Mouse (Mus musculus) MEL (cell line): ENCODE measurements around the gene Fam169b.

Experiments
- CHD2 ChIP-seq: IDR thresholded peaks from 2 replicates; pipeline ENCODE4 v1.6.1; 2011; ENCODE audit warnings: low read length, improper control_type of control experiment
- CTCF ChIP-seq, 3 experiments: IDR thresholded peaks in 2 of 3; conservative IDR thresholded peaks in 1 of 3; 2 replicates each; pipeline ENCODE4 v1.5.1; 2011 to 2012; ENCODE audit warnings: low read length in 3 of 3, low read depth in 2 of 3, mild to moderate bottlenecking in 2 of 3, improper control_type of control experiment in 1 of 3, inconsistent platforms in 1 of 3, mixed read lengths in 1 of 3, moderate library complexity in 1 of 3; ENCODE audit not compliant: control insufficient read depth in 1 of 3, insufficient read depth in 1 of 3, poor library complexity in 1 of 3, severe bottlenecking in 1 of 3
- EP300 ChIP-seq, 2 experiments: IDR thresholded peaks; 2 replicates each; pipeline ENCODE4 v1.6.1; 2011; ENCODE audit warnings: improper control_type of control experiment in 2 of 2, low read length in 2 of 2, low read depth in 1 of 2, mild to moderate bottlenecking in 1 of 2
- KAT2A ChIP-seq: conservative IDR thresholded peaks from 2 replicates; pipeline ENCODE4 v1.6.1; 2012; ENCODE audit warnings: low read depth, low read length, improper control_type of control experiment, inconsistent platforms
- RCOR1 ChIP-seq: IDR thresholded peaks from 2 replicates; pipeline ENCODE4 v1.6.1; 2012; ENCODE audit warnings: low read depth, mild to moderate bottlenecking, inconsistent platforms, low read length, improper control_type of control experiment
- UBTF ChIP-seq: IDR thresholded peaks from 2 replicates; pipeline ENCODE4 v1.6.1; 2012; ENCODE audit warnings: low read depth, mild to moderate bottlenecking, inconsistent platforms, low read length, improper control_type of control experiment, moderate library complexity, borderline replicate concordance; ENCODE audit not compliant: insufficient read depth
- USF1 ChIP-seq: IDR thresholded peaks from 2 replicates; pipeline ENCODE4 v1.6.1; 2014; ENCODE audit warnings: low read depth, mild to moderate bottlenecking, inconsistent platforms, low read length, improper control_type of control experiment, moderate library complexity

GRCm38 (mm10) chr7:68285851-68286298, 12.2 kb downstream of the Fam169b start:
- TF ChIP-seq CTCF (IDR thresholded peaks at IDR 0.05 in 2 of 3, conservative IDR thresholded peaks at IDR 0.05 in 1 of 3; ENCODE audit: control insufficient read depth in 1 of 3, insufficient read depth in 1 of 3, low read depth in 2 of 3, low read length in 3 of 3, poor library complexity in 1 of 3, severe bottlenecking in 1 of 3) (no peak), KAT2A (no peak), USF1 (no peak), UBTF (no peak), CHD2 (no peak), RCOR1 (no peak), EP300 (IDR thresholded peaks at IDR 0.05; ENCODE audit: low read depth in 1 of 2, low read length in 2 of 2) (no peak)
